Mouse (Mus musculus) heart, adult 18-20 months (tissue): ENCODE results near the gene Gm11084. TPM values are rescaled to one million over a fixed set of nuclear protein-coding genes. Genes with fewer than 3 reads are reported as not detected.
A peak's percentile ranks its signal among the peaks of the same experiment; 100 is the strongest.
"Not testable (repeated sequence)": the region's sequence is repeated elsewhere in the genome, so short reads cannot be mapped to it uniquely, and the experiment has no call there.

Experiments used
- DNase-seq, 2 experiments: peaks; one replicate each; pipeline ENCODE4 v3.0.0; 2021 to 2022; ENCODE audit warnings: mixed read lengths in 1 of 2
- long read RNA-seq, 2 experiments: library from polyadenylated mRNA; stranded (forward); transcript quantifications; one replicate each; pipeline ENCODE4 v2.0.0; 2021
- total RNA-seq, 2 experiments: library from RNA; stranded (reverse); gene quantifications; 2 replicates each; pipeline ENCODE4 v1.2.3; 2021

The Gm11084 gene
- not detected for total RNA-seq
- long read RNA-seq, experiment 1, result 0 reads
- long read RNA-seq, experiment 2, partial matches to known transcripts, result 0 of 1 reads
- long read RNA-seq, experiment 2, other reads (novel, unspliced or antisense), result 1 of 1 reads

GRCm38 (mm10) chr2:72986616-72987015 is at the start of gene Gm11084:
Gene Gm11084 (minus strand): TSS chr2:72986716.
- no peak for DNase-seq

GRCm38 (mm10) chr2:73031061-73032055 is 44.8 kb upstream of the Gm11084 start:
- DNase-seq, result no peak

- DNase-seq, result no peak
Measured at GRCm38 (mm10) chr2:73029846-73030245, 43.3 kb upstream of the Gm11084 start.

GRCm38 (mm10) chr2:73028019-73028418 is 41.5 kb upstream of the Gm11084 start:
- no peak for DNase-seq

GRCm38 (mm10) chr2:73027126-73027525 is 40.6 kb upstream of the Gm11084 start:
- DNase-seq, result no peak

DNA sequence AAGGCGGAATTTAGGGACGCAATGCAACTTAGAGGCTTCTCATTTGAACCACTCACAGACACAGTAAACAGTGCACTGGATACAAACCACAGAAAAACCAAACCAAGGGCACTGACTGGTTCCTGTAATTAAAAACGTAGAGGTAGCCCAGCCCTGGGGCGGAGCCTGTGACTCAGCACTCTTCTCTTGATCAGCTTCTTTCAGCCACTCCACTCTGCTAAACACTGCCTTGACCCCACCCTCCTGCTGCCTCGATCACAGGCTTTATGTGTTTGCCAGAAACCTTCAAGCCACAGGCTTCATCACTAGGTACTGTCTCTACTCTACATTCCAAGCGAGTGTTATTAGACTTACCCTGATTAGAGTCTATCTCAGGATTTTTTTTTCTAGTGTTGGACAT is 37.3 kb upstream of the Gm11084 start:
- DNase-seq, result no peak

DNA sequence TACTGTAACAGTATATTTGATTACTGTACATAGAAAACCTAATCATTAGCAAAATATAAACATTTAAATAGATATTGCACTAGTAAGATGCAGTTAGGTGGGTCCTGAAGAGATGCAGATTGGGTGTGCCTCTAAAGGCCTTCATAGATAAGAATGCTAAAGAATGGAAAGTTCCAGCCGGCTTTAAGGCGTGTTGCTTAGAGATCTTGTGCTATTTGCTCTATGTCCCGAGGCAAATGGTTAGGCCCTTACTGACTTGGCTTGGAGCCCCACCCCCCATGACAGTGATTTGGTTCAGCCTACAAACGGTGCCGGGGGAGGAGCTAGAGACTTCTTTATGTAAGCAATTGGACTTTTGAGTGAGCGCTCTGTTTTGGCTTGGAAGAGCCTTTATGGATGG is 34.5 kb upstream of the Gm11084 start:
- no peak for DNase-seq

- DNase-seq, result peak; percentile 71 to 76
Measured at GRCm38 (mm10) chr2:73019371-73020146, 33.0 kb upstream of the Gm11084 start.

GRCm38 (mm10) chr2:73014063-73014462 is 27.5 kb upstream of the Gm11084 start:
- DNase-seq, result not testable (repeated sequence)

- no peak for DNase-seq
Measured at GRCm38 (mm10) chr2:73012636-73013035, 26.1 kb upstream of the Gm11084 start.

DNA sequence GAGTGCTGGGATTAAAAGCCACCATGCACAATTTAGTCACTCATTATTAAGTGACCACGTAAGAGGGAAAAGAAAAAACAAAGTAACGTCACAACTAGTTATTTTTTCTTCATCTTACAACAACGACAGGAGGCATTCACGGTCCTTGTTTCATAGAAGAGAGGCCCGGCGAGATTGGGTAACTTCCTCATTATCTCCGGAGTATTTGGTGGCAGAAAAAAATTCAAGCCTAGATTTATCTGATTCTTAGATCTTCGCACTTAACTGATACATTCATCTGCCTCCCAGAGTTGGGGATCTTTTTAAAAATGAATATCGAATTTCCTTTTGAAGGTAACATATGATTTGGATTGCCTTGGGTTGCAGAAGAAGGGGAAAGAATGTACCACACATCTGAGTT is 21.0 kb upstream of the Gm11084 start:
- no peak for DNase-seq

- peak; percentile 39 to 48 for DNase-seq
Measured at GRCm38 (mm10) chr2:73005611-73006515, 19.3 kb upstream of the Gm11084 start.

DNA sequence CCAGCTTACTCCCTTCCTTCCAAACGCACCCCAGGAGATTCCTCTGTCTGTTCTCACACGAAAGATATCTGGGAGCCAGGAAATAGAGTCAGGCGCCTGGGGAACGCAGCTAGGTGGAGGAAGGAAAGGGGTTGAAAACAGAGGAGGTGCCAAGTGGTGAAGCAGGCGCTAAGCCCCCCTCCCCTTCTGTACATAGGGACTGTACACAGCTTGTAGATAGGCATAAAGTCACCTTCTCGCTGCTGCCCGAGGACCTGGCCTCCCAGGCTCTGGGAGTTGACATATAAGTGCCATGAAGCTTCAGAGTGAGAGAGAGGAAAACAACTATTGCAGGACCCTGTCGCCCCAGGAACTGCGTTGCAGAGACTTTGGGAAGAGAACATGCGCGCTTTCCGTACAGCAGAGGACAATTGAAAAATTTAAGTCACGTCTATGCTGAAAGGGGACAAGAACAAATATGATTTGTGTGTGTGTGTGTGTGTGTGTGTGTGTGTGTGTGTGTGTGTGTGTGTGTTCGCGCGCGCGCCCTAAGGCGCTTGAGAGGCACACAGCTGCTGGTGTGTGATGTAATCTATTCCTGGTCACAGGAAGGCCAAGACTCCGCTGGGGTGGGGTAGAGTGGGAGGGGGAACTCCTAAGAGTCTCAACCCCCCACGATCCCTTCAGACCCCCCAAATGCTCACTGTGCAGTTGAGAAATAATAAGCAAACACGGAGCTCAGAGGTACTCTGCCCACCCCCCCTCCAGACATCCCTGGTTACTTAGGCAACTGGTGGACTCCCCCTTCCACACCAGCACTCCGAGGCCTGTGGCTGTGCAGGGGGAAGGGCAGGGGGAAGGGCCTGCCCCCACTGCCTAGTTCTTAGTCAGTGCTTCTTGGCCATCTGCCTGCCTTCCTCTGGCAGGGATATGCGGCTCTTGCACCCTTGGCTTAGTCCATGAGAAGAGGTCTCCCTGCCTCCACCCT is 17.5 kb upstream of the Gm11084 start:
- peak; percentile 93 to 96 for DNase-seq

- peak; percentile 78 to 84 for DNase-seq
Measured at GRCm38 (mm10) chr2:73003049-73003448, 16.5 kb upstream of the Gm11084 start.

GRCm38 (mm10) chr2:73002451-73002850 is 15.9 kb upstream of the Gm11084 start:
- DNase-seq, result no peak

DNA sequence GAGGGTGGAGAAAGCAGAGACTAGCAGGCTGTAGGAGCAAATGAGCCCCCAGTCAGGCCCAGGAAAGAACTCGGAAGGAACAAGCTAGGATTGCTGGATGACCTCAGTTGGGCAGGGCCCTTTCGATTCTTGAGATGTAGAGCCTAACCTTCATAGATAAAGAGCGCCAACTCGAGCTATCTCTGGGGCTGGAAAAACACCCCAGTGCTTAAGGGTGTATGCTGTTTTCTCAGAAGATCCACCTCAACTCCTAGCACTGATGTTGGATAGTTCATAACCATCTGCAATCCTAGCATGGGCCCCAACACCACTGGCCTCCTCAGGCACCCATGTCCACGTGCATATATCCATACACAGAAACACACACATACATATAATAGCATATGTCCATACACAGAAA is 15.5 kb upstream of the Gm11084 start:
- DNase-seq, result peak; percentile 34

DNA sequence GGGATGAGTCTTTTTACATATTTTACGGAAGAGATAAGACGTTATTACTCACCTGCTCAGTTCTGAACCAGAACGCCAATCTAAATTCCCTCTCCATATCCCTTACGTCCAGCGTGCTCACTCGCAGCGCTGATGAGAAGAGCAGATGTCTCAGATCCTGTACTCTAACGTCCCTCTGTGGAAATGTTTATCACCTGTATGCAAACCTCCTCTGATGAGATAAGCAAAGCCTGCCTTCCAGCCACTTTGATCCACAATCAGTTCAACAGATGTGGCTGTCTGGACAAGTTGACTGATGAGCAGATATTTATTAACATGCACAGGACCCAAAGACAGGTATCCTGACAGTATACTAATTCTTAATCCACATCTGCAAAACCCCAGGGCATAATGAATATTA is 13.7 kb upstream of the Gm11084 start:
- DNase-seq, result peak in 1 of 2 experiments; percentile 47

DNA sequence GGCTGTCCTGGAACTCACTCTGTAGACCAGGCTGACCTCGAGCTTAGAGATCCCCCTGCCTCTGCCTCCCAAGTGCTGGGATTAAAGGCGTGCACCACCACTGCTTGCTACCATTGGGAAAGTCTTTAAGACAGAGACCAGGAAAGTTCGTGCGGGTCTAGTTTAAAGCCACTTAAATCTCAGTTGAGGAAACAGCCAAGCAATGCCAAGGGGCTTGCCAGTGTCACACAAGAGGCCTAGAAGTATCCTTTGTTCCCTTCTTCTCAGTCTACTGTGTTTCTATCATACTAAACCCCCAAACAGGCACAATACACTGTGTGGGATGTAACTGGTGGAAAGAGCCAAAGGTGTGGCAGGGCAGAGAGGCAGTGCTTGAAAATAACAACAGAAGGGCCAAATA is 11.1 kb upstream of the Gm11084 start:
- DNase-seq, result no peak

- peak; percentile 77 to 79 for DNase-seq
Measured at GRCm38 (mm10) chr2:72996808-72997378, 10.4 kb upstream of the Gm11084 start.
